Mouse (Mus musculus) embryonic facial prominence, embryonic 11.5 days (tissue): ENCODE measurements at regions not wholly inside any gene's neighbourhood (a gene's known extent, or its start where the extent isn't known, plus 50 kb on each side); places are given as distances from the start of the nearest gene placed in this dataset.
A peak's percentile ranks its signal among the peaks of the same experiment; 100 is the strongest.

Experiments
- ATAC-seq: fragments of 200-750 bp; cut with Nextera tagmentation; replicated peaks from 2 replicates; pipeline ENCODE4 v1.8.0; 2017; ENCODE audit warnings: low read depth; ENCODE audit not compliant: insufficient number of reproducible peaks, low FRiP score, low TSS enrichment
- DNase-seq: peaks from one replicate; pipeline ENCODE4 v3.0.0-alpha.2; 2015; ENCODE audit warnings: low spot score
- H3K27ac ChIP-seq: fragments of 300-500 bp; sonication (generic); replicated peaks from 2 replicates; pipeline ENCODE4 v1.5.1; 2014; ENCODE audit warnings: mild to moderate bottlenecking, low read depth, low read length, control low read depth
- H3K27me3 ChIP-seq: fragments of 300-500 bp; sonication (generic); 2 replicates; pipeline ENCODE4 v1.6.1; 2014; ENCODE audit warnings: mild to moderate bottlenecking, low read length, moderate library complexity, mixed read lengths; ENCODE audit not compliant: control insufficient read depth, insufficient read depth
- H3K36me3 ChIP-seq: fragments of 300-500 bp; sonication (generic); replicated peaks from 2 replicates; pipeline ENCODE4 v1.6.1; 2014; ENCODE audit warnings: low read depth, mild to moderate bottlenecking, low read length, moderate library complexity, mixed read lengths; ENCODE audit not compliant: control insufficient read depth, insufficient read depth
- H3K4me1 ChIP-seq: fragments of 300-500 bp; sonication (generic); 2 replicates; pipeline ENCODE4 v1.6.1; 2014; ENCODE audit warnings: low read length, mixed read lengths; ENCODE audit not compliant: control insufficient read depth, insufficient read depth
- H3K4me2 ChIP-seq: fragments of 300-500 bp; sonication (generic); 2 replicates; pipeline ENCODE4 v1.6.1; 2014; ENCODE audit warnings: low read depth, mild to moderate bottlenecking, control low read depth, low read length, moderate library complexity
- H3K4me3 ChIP-seq: fragments of 300-500 bp; sonication (generic); 2 replicates; pipeline ENCODE4 v1.5.1; 2014; ENCODE audit warnings: low read depth, low read length, control low read depth
- H3K9ac ChIP-seq: fragments of 300-500 bp; sonication (generic); replicated peaks from 2 replicates; pipeline ENCODE4 v1.6.1; 2014; ENCODE audit warnings: mild to moderate bottlenecking, control low read depth, low read length
- H3K9me3 ChIP-seq: fragments of 300-500 bp; sonication (generic); replicated peaks from 2 replicates; pipeline ENCODE4 v1.6.1; 2016; ENCODE audit warnings: mild to moderate bottlenecking, low read length, inconsistent platforms, mixed read lengths; ENCODE audit not compliant: control insufficient read depth
- whole genome bisulfite sequencing: fragments of 180-500 bp; shearing (Covaris S2); extraction: QIAGEN DNeasy Blood & Tissue Kit; methylation state at CpG from one replicate; pipeline ENCODE4 v1.1.7; 2014; 5-methylcytosine and 5-hydroxymethylcytosine counted together

- ATAC-seq (no peak), DNase-seq (no peak)
- no peaks in the 10 kb centered on the region for H3K27me3 ChIP-seq
- no peaks in the 10 kb centered on the region for H3K9me3 ChIP-seq
- no peaks in the 10 kb centered on the region for H3K36me3 ChIP-seq
- H3K4me3 ChIP-seq = no peak overlapping the region
- no peak overlapping the region for H3K9ac ChIP-seq
- no peak overlapping the region for H3K4me2 ChIP-seq
- peaks cover 11% of the 10 kb centered on the region; the same call in 1 of the 2 replicates for H3K4me1 ChIP-seq
- 91% methylated on average over 8 of the region's 8 CpGs for WGBS
- no peak overlapping the region for H3K27ac ChIP-seq
Measured at GRCm38 (mm10) chr4:107736866-107737265, 52.8 kb upstream of the Dmrtb1 start.

GRCm38 (mm10) chr4:107737907-107738306 is 53.9 kb upstream of the Dmrtb1 start:
- DNase-seq (peak; percentile 88), ATAC-seq (peak; percentile 50)
- Histone ChIP-seq H3K9ac (no peak overlapping the region), H3K36me3 (no peaks in the 10 kb centered on the region), H3K4me3 (no peak overlapping the region), H3K27ac (no peak overlapping the region), H3K4me2 (no peak overlapping the region), H3K4me1 (peaks cover 4% of the 10 kb centered on the region; the same call in 1 of the 2 replicates), H3K9me3 (no peaks in the 10 kb centered on the region), H3K27me3 (no peaks in the 10 kb centered on the region)
- WGBS = 9% methylated on average over 6 of the region's 6 CpGs

- Histone ChIP-seq H3K4me3 (no peak overlapping the region), H3K9me3 (no peaks in the 10 kb centered on the region), H3K4me1 (0 out of 2 replicates have a peak, but pooled peaks cover 2% of the 10 kb centered on the region), H3K27ac (no peak overlapping the region), H3K9ac (no peak overlapping the region), H3K27me3 (no peaks in the 10 kb centered on the region), H3K4me2 (no peak overlapping the region), H3K36me3 (no peaks in the 10 kb centered on the region)
- 85% methylated on average over 9 of the region's 9 CpGs for WGBS
- DNase-seq (no peak), ATAC-seq (no peak)
Measured at GRCm38 (mm10) chr4:107738776-107739175, 54.7 kb upstream of the Dmrtb1 start.

- Histone ChIP-seq H3K36me3 (no peaks in the 10 kb centered on the region), H3K4me3 (no peak overlapping the region), H3K9me3 (no peaks in the 10 kb centered on the region), H3K27me3 (no peaks in the 10 kb centered on the region), H3K4me1 (no peaks in the 10 kb centered on the region), H3K27ac (no peak overlapping the region), H3K9ac (no peak overlapping the region), H3K4me2 (no peak overlapping the region)
- ATAC-seq (no peak), DNase-seq (no peak)
- WGBS = 66% methylated on average over 6 of the region's 6 CpGs
Measured at GRCm38 (mm10) chr4:107739789-107740405, 55.9 kb upstream of the Dmrtb1 start.

GRCm38 (mm10) chr4:107743646-107744045 is 58.4 kb upstream of the Lrp8 start:
- ATAC-seq (no peak), DNase-seq (no peak)
- H3K9me3 ChIP-seq = no peaks in the 10 kb centered on the region
- H3K9ac ChIP-seq = no peak overlapping the region
- WGBS = 66% methylated on average over 2 of the region's 2 CpGs
- H3K27me3 ChIP-seq = no peaks in the 10 kb centered on the region
- H3K4me3 ChIP-seq = no peak overlapping the region
- no peak overlapping the region for H3K27ac ChIP-seq
- H3K4me2 ChIP-seq = no peak overlapping the region
- H3K4me1 ChIP-seq = no peaks in the 10 kb centered on the region
- H3K36me3 ChIP-seq = no peaks in the 10 kb centered on the region

- ATAC-seq (no peak), DNase-seq (no peak)
Measured at GRCm38 (mm10) chr4:107746366-107746765, 55.7 kb upstream of the Lrp8 start.

GRCm38 (mm10) chr4:107746923-107747431 is 55.1 kb upstream of the Lrp8 start:
- Histone ChIP-seq H3K36me3 (no peaks in the 10 kb centered on the region), H3K9ac (no peak overlapping the region), H3K4me2 (no peak overlapping the region), H3K9me3 (no peaks in the 10 kb centered on the region), H3K27ac (no peak overlapping the region), H3K27me3 (no peaks in the 10 kb centered on the region), H3K4me1 (no peaks in the 10 kb centered on the region), H3K4me3 (no peak overlapping the region)
- no peak for DNase-seq
- ATAC-seq = no peak
- WGBS = 86% methylated on average over 5 of the region's 5 CpGs

More at GRCm38 (mm10) chr4:107746366-107746765, 55.7 kb upstream of the Lrp8 start:
- 76% methylated on average over 3 of the region's 3 CpGs for WGBS
- Histone ChIP-seq H3K4me1 (no peaks in the 10 kb centered on the region), H3K4me3 (no peak overlapping the region), H3K9me3 (no peaks in the 10 kb centered on the region), H3K27me3 (no peaks in the 10 kb centered on the region), H3K9ac (no peak overlapping the region), H3K27ac (no peak overlapping the region), H3K36me3 (no peaks in the 10 kb centered on the region), H3K4me2 (no peak overlapping the region)

- WGBS = 85% methylated on average over 9 of the region's 9 CpGs
- no peak overlapping the region for H3K27ac ChIP-seq
- H3K9me3 ChIP-seq = no peaks in the 10 kb centered on the region
- H3K27me3 ChIP-seq = no peaks in the 10 kb centered on the region
- H3K4me1 ChIP-seq = no peaks in the 10 kb centered on the region
- H3K4me3 ChIP-seq = no peak overlapping the region
- ATAC-seq (no peak), DNase-seq (no peak)
- H3K9ac ChIP-seq = no peak overlapping the region
- no peaks in the 10 kb centered on the region for H3K36me3 ChIP-seq
- H3K4me2 ChIP-seq = no peak overlapping the region
Measured at GRCm38 (mm10) chr4:107747454-107747853, 54.6 kb upstream of the Lrp8 start.
